Mouse (Mus musculus): ENCODE results near the gene Sh3pxd2a.

DNA sequence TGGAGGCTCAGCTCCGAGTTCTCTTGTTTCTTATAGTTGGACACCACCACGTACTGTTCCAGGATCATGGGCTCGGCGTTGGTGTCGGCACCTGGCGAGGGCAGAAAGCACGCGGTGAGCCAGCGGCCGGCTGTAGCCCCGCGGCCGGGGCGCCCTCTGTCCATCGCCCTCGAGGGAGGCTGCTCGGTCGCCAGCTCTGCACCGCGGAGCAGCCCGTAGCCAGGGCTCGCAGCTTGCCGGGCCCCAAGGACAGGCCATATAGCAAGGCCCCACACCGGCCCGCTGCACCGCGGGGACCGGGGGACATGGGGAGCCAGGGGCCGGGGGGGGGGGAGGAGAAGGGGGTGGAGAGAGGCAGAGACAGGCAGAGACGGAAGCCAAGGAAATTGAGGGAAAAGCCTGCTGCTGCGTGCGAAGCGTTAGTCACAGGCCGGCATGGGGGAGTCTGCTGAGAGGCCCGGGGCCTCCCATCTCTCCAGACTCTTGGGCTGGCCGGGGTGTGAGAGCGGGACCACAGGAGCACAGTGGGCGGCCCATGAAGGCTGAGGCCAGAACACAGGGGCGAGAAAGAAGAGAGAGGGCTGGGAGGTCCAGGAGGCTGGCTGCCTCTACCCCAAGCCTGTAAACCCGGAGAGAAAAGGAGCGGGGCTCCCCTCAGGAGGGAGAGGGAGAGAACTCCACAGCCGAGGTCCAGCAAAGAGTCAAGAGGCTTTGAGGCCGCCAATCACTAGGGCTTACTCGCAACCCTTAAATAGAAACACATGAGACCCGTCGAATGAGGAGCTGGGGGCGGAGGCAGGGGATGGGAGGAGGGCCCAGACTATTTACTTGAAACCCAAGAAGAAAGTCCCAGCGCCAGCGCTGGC is 149.9 kb downstream of the Sh3pxd2a start:
- TF ChIP-seq MAX (IDR thresholded peaks at IDR 0.05; ENCODE audit: low read length) (no peak), CTCF (IDR thresholded peaks at IDR 0.05 in 2 of 3, conservative IDR thresholded peaks at IDR 0.05 in 1 of 3; ENCODE audit: control insufficient read depth in 1 of 3, insufficient read depth in 1 of 3, low read depth in 2 of 3, low read length in 3 of 3, poor library complexity in 1 of 3, severe bottlenecking in 1 of 3) (no peak)
